Mouse (Mus musculus) hindbrain, embryonic 15.5 days (tissue): ENCODE measurements at regions not wholly inside any gene's neighbourhood (a gene's known extent, or its start where the extent isn't known, plus 50 kb on each side); places are given as distances from the start of the nearest gene placed in this dataset.
"Not testable (repeated sequence)": the region's sequence is repeated elsewhere in the genome, so short reads cannot be mapped to it uniquely, and the experiment has no call there.

ENCODE experiments used
- ATAC-seq: fragments of 200-750 bp; cut with Nextera tagmentation; 2 replicates; pipeline ENCODE4 v1.8.0; 2017; ENCODE audit warnings: low read depth, moderate number of reproducible peaks, moderate TSS enrichment; ENCODE audit not compliant: low FRiP score
- H3K27ac ChIP-seq: fragments of 300-500 bp; sonication (generic); replicated peaks from 2 replicates; pipeline ENCODE4 v1.5.1; 2015; ENCODE audit warnings: mild to moderate bottlenecking, inconsistent platforms
- H3K27me3 ChIP-seq: fragments of 300-500 bp; sonication (generic); 2 replicates; pipeline ENCODE4 v1.6.1; 2015; ENCODE audit warnings: control low read depth, inconsistent platforms
- H3K36me3 ChIP-seq: fragments of 300-500 bp; sonication (generic); 2 replicates; pipeline ENCODE4 v1.6.1; 2015; ENCODE audit warnings: control low read depth, inconsistent platforms
- H3K4me1 ChIP-seq: fragments of 300-500 bp; sonication (generic); replicated peaks from 2 replicates; pipeline ENCODE4 v1.6.1; 2015; ENCODE audit warnings: control low read depth, inconsistent platforms
- H3K4me2 ChIP-seq: fragments of 300-500 bp; sonication (generic); 2 replicates; pipeline ENCODE4 v1.6.1; 2015; ENCODE audit warnings: moderate library complexity, mild to moderate bottlenecking, inconsistent platforms
- H3K4me3 ChIP-seq: fragments of 300-500 bp; sonication (generic); 2 replicates; pipeline ENCODE4 v1.5.1; 2015; ENCODE audit warnings: mild to moderate bottlenecking, inconsistent platforms
- H3K9ac ChIP-seq: fragments of 300-500 bp; sonication (generic); 2 replicates; pipeline ENCODE4 v1.6.1; 2015; ENCODE audit warnings: inconsistent platforms
- H3K9me3 ChIP-seq: fragments of 300-500 bp; sonication (generic); 2 replicates; pipeline ENCODE4 v1.6.1; 2016; ENCODE audit warnings: control low read depth, inconsistent platforms
- WGBS: fragments of 180-500 bp; shearing (Covaris S2); methylation state at CpG from one replicate; pipeline ENCODE4 v1.1.7; 2015; 5-methylcytosine and 5-hydroxymethylcytosine counted together

GRCm38 (mm10) chr11:91289194-91290123 lies 287.9 kb downstream of the Kif2b start:
- Histone ChIP-seq H3K4me2 (no peak overlapping the region), H3K27me3 (no peaks in the 10 kb centered on the region), H3K9ac (no peak overlapping the region), H3K27ac (no peak overlapping the region), H3K36me3 (no peaks in the 10 kb centered on the region), H3K9me3 (no peaks in the 10 kb centered on the region), H3K4me1 (peaks cover 4% of the 10 kb centered on the region; the same call in 1 of the 2 replicates), H3K4me3 (no peak overlapping the region)
- WGBS: 42% methylated on average over 10 of the region's 10 CpGs
- ATAC-seq: 0 out of 2 replicates have a peak, but pooled peaks have one; percentile 23

DNA sequence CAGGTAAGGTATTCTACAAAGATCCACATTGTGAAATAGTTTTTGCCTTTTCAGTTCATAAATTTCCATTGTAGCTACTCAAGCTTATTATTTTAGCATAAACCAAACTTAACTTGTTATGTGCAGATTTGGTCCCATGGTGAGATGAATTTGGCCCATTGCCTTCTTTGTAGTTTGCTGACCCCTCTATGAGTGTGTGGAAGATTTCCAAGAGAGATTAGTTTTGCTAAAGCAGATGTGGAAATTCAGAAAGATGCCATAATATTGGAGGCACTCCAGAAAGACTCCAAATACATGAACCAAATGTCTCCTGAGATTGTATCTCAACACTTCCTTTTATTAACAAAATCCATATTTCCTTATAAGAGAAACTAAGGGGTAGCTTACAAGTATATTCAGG lies 291.0 kb downstream of the Kif2b start:
- no peak overlapping the region for H3K9ac ChIP-seq
- H3K36me3 ChIP-seq: no peaks in the 10 kb centered on the region
- H3K4me2 ChIP-seq: no peak overlapping the region
- peaks cover 4% of the 10 kb centered on the region; the same call in 1 of the 2 replicates for H3K4me1 ChIP-seq
- no peak overlapping the region for H3K4me3 ChIP-seq
- no peak for ATAC-seq
- H3K27ac ChIP-seq: no peak overlapping the region
- no peaks in the 10 kb centered on the region for H3K9me3 ChIP-seq
- no peaks in the 10 kb centered on the region for H3K27me3 ChIP-seq

- Histone ChIP-seq H3K4me2 (no peak overlapping the region), H3K4me1 (no peaks in the 10 kb centered on the region), H3K9me3 (no peaks in the 10 kb centered on the region), H3K36me3 (no peaks in the 10 kb centered on the region), H3K27ac (no peak overlapping the region), H3K4me3 (no peak overlapping the region), H3K9ac (no peak overlapping the region), H3K27me3 (no peaks in the 10 kb centered on the region)
- 69% methylated on average over 4 of the region's 4 CpGs for WGBS
- ATAC-seq: no peak
Measured at GRCm38 (mm10) chr11:91262216-91262615, 315.1 kb downstream of the Kif2b start.

DNA sequence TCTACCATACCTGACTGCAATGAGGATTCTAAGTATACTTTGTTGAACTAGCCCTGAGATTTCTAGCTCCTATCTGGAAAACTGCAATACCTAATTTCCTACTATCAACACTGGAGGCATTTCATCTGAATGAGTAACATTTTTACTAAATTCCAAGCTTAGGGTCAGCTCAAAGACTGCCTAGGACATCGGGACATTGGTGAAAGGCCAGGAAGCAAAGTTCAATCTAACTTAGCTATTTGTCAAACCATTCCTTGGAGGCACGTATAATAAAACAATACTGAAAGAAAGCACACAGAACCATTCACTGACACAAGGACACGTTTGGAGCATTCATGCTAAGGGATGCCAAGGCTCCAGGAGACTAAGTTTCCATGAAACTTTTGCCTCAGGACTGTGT lies 335.3 kb downstream of the Kif2b start:
- ATAC-seq, H3K27me3 ChIP-seq, H3K4me2 ChIP-seq, H3K9ac ChIP-seq, H3K36me3 ChIP-seq, H3K27ac ChIP-seq, H3K4me1 ChIP-seq, H3K9me3 ChIP-seq, H3K4me3 ChIP-seq: not testable (repeated sequence)
- 79% methylated on average over 3 of the region's 3 CpGs for WGBS

- H3K9ac ChIP-seq: no peak overlapping the region
- H3K27me3 ChIP-seq: no peaks in the 10 kb centered on the region
- H3K36me3 ChIP-seq: no peaks in the 10 kb centered on the region
- WGBS: 47% methylated on average over 1 of the region's 1 CpGs
- H3K4me2 ChIP-seq: no peak overlapping the region
- H3K4me1 ChIP-seq: no peaks in the 10 kb centered on the region
- no peaks in the 10 kb centered on the region for H3K9me3 ChIP-seq
- no peak overlapping the region for H3K4me3 ChIP-seq
- H3K27ac ChIP-seq: no peak overlapping the region
- ATAC-seq: no peak
Measured at GRCm38 (mm10) chr11:91216158-91216557, 361.2 kb downstream of the Kif2b start.

- WGBS: 34% methylated on average over 2 of the region's 2 CpGs
- Histone ChIP-seq H3K4me2 (no peak overlapping the region), H3K4me1 (no peaks in the 10 kb centered on the region), H3K36me3 (no peaks in the 10 kb centered on the region), H3K4me3 (no peak overlapping the region), H3K27me3 (no peaks in the 10 kb centered on the region), H3K9ac (no peak overlapping the region), H3K27ac (no peak overlapping the region), H3K9me3 (no peaks in the 10 kb centered on the region)
- ATAC-seq: no peak
Measured at GRCm38 (mm10) chr11:91213104-91213503, 364.3 kb downstream of the Kif2b start.

DNA sequence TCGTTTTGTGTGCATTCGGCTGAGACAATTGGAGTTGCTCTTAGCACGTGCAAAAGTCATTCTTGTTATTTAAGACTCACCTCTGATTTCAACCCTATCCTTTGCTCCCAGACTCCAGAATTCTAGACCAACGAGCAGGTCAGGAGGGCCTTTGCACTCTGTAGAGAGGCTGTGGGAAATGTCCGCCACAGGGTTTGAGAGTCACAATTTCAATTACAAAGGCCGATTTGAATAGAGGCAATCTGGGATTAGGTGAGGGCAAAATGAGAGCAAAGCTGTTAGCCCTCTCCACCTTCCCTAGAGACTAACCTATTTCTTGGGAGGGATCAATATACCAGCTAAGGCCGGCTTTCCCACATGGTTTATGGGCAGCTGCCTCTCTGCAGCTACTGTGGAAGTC lies 370.9 kb downstream of the Kif2b start:
- Histone ChIP-seq H3K27me3 (no peaks in the 10 kb centered on the region), H3K9ac (no peak overlapping the region), H3K4me3 (no peak overlapping the region), H3K4me2 (no peak overlapping the region), H3K36me3 (no peaks in the 10 kb centered on the region), H3K4me1 (no peaks in the 10 kb centered on the region), H3K9me3 (no peaks in the 10 kb centered on the region), H3K27ac (no peak overlapping the region)
- no peak for ATAC-seq
- WGBS: 42% methylated on average over 7 of the region's 7 CpGs

- no peaks in the 10 kb centered on the region for H3K4me1 ChIP-seq
- no peaks in the 10 kb centered on the region for H3K27me3 ChIP-seq
- 59% methylated on average over 7 of the region's 7 CpGs for WGBS
- no peak overlapping the region for H3K9ac ChIP-seq
- H3K4me2 ChIP-seq: peak overlapping the region; percentile 34; the same call in 1 of the 2 replicates
- H3K27ac ChIP-seq: no peak overlapping the region
- no peaks in the 10 kb centered on the region for H3K9me3 ChIP-seq
- ATAC-seq: no peak; the same call in 1 of the 2 replicates
- H3K36me3 ChIP-seq: no peaks in the 10 kb centered on the region
- H3K4me3 ChIP-seq: no peak overlapping the region
Measured at GRCm38 (mm10) chr11:91204416-91204815, 372.9 kb downstream of the Kif2b start.

DNA sequence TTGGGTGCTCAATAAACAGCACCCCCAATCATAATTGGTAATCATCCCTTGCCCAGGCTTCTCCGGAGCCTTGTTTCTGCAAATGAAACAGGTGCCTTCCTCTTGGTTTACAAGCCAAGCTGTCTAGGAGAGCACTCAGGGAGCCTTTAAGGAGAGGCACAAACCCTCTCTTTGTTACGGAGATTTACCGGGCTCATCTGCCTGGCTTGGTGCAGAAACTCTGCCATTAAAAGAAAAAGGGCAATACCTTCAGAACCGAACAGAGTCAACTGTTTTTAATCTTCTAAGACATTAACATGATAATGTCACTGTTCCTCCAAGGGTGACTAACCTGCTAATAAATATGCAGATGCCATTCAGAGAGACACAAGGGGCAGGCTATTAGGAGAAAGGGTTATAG lies 380.5 kb downstream of the Kif2b start:
- Histone ChIP-seq H3K9ac (no peak overlapping the region), H3K27me3 (no peaks in the 10 kb centered on the region), H3K4me3 (no peak overlapping the region), H3K27ac (no peak overlapping the region), H3K9me3 (no peaks in the 10 kb centered on the region), H3K4me2 (no peak overlapping the region), H3K4me1 (no peaks in the 10 kb centered on the region), H3K36me3 (no peaks in the 10 kb centered on the region)
- ATAC-seq: no peak
- WGBS: 15% methylated on average over 4 of the region's 4 CpGs

DNA sequence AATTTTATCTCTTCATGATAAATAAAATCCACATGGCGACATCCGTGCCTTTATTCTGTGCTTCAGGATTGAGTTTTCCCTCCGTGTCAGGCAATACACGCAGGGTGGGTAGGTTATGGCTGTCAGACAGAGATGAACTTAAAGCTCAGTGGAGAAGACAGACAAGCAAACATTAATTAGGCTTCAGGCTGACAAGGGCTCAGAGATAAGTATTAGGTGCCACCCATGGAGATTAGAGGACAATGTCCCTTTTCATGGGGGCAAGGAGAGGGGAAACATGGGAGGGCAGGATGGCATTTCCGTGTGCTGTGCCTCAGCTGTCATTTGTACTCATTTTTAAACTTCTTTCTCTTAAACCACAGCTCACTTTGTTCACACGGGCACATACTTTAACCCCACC lies 381.0 kb downstream of the Kif2b start:
- WGBS: 25% methylated on average over 6 of the region's 6 CpGs
- no peak overlapping the region for H3K9ac ChIP-seq

GRCm38 (mm10) chr11:91167336-91167735 lies 410.0 kb downstream of the Kif2b start:
- H3K9me3 ChIP-seq, H3K27ac ChIP-seq: not testable (repeated sequence)
- WGBS: 88% methylated on average over 2 of the region's 2 CpGs

More for the DNA sequence above, 381.0 kb downstream of the Kif2b start:
- H3K9me3 ChIP-seq: no peaks in the 10 kb centered on the region
- no peaks in the 10 kb centered on the region for H3K36me3 ChIP-seq
- H3K4me2 ChIP-seq: no peak overlapping the region
- H3K27me3 ChIP-seq: no peaks in the 10 kb centered on the region
- H3K4me1 ChIP-seq: no peaks in the 10 kb centered on the region
- no peak overlapping the region for H3K4me3 ChIP-seq
- H3K27ac ChIP-seq: no peak overlapping the region
- ATAC-seq: no peak

GRCm38 (mm10) chr11:91133753-91134270 lies 443.5 kb downstream of the Kif2b start:
- Histone ChIP-seq H3K27ac (no peak overlapping the region), H3K4me1 (peaks cover 21% of the 10 kb centered on the region), H3K4me2 (no peak overlapping the region), H3K9me3 (no peaks in the 10 kb centered on the region), H3K27me3 (no peaks in the 10 kb centered on the region), H3K4me3 (no peak overlapping the region), H3K9ac (no peak overlapping the region), H3K36me3 (no peaks in the 10 kb centered on the region)
- WGBS: 47% methylated on average over 9 of the region's 9 CpGs
- ATAC-seq: no peak

More at GRCm38 (mm10) chr11:91167336-91167735, 410.0 kb downstream of the Kif2b start:
- H3K4me1 ChIP-seq, H3K27me3 ChIP-seq, ATAC-seq, H3K4me3 ChIP-seq, H3K36me3 ChIP-seq, H3K4me2 ChIP-seq, H3K9ac ChIP-seq: not testable (repeated sequence)
